Mouse (Mus musculus) limb, embryonic 14.5 days (tissue): ENCODE data around the gene Als2. TPM values are rescaled to one million over a fixed set of nuclear protein-coding genes. Genes with fewer than 3 reads are reported as not detected.
A peak's percentile ranks its signal among the peaks of the same experiment; 100 is the strongest.

Source experiments
- ATAC-seq: fragments of 200-750 bp; cut with Nextera tagmentation; 2 replicates; pipeline ENCODE4 v1.8.0; 2017; ENCODE audit warnings: low read depth, moderate number of reproducible peaks, moderate TSS enrichment; ENCODE audit not compliant: low FRiP score
- DNase-seq: peaks from one replicate; pipeline ENCODE4 v3.0.0-alpha.2; 2015; ENCODE audit warnings: low spot score
- H3K27ac ChIP-seq: fragments of 300-500 bp; sonication (generic); replicated peaks from 2 replicates; pipeline ENCODE4 v1.5.1; 2014; ENCODE audit warnings: low read depth, mild to moderate bottlenecking, low read length, moderate library complexity, mixed read lengths
- H3K27me3 ChIP-seq: fragments of 300-500 bp; sonication (generic); 2 replicates; pipeline ENCODE4 v1.6.1; 2014; ENCODE audit warnings: low read length, mixed read lengths; ENCODE audit not compliant: control insufficient read depth, insufficient read depth
- H3K36me3 ChIP-seq: fragments of 300-500 bp; sonication (generic); 2 replicates; pipeline ENCODE4 v1.6.1; 2014; ENCODE audit warnings: mild to moderate bottlenecking, low read length, moderate library complexity, mixed read lengths; ENCODE audit not compliant: control insufficient read depth, insufficient read depth
- H3K4me1 ChIP-seq: fragments of 300-500 bp; sonication (generic); 2 replicates; pipeline ENCODE4 v1.6.1; 2014; ENCODE audit warnings: antibody characterized with exemption, low read length, mixed read lengths; ENCODE audit not compliant: control insufficient read depth, insufficient read depth
- H3K4me2 ChIP-seq: fragments of 300-500 bp; sonication (generic); replicated peaks from 2 replicates; pipeline ENCODE4 v1.6.1; 2014; ENCODE audit warnings: low read depth, mild to moderate bottlenecking, low read length, moderate library complexity; ENCODE audit not compliant: severe bottlenecking
- H3K4me3 ChIP-seq: fragments of 300-500 bp; sonication (generic); replicated peaks from 2 replicates; pipeline ENCODE4 v1.5.1; 2014; ENCODE audit warnings: low read length
- H3K9ac ChIP-seq: fragments of 300-500 bp; sonication (generic); 2 replicates; pipeline ENCODE4 v1.6.1; 2014; ENCODE audit warnings: mild to moderate bottlenecking, low read depth, low read length, moderate library complexity; ENCODE audit not compliant: severe bottlenecking
- H3K9me3 ChIP-seq: fragments of 300-500 bp; sonication (generic); 2 replicates; pipeline ENCODE4 v1.6.1; 2016; ENCODE audit warnings: low read length; ENCODE audit not compliant: control insufficient read depth
- POLR2A ChIP-seq: fragments of 200-500 bp; IDR thresholded peaks from 2 replicates; pipeline ENCODE4 v1.8.0; 2012; ENCODE audit warnings: inconsistent platforms, mild to moderate bottlenecking, moderate library complexity, borderline replicate concordance; ENCODE audit not compliant: insufficient read depth, insufficient read length; ENCODE audit errors: extremely low read depth
- WGBS: fragments of 180-500 bp; shearing (Covaris S2); extraction: QIAGEN DNeasy Blood & Tissue Kit; methylation state at CpG from one replicate; pipeline ENCODE4 v1.1.7; 2014; 5-methylcytosine and 5-hydroxymethylcytosine counted together
- polyA plus RNA-seq, 2 experiments: library from polyadenylated mRNA; depleted of rRNA in 1 of 2; stranded (reverse) in 1 of 2; unstranded in 1 of 2; fragments of >200 nt; fragmentation: Nextera tagmentation in 1 of 2; extraction: Ambion mirVana in 1 of 2; gene quantifications; 2 replicates each; pipeline versions ENCODE4 v1.2.1 to v1.2.3; 2012 to 2014

Als2 gene
- polyA plus RNA-seq, 2 experiments: 8.1 TPM

DNA sequence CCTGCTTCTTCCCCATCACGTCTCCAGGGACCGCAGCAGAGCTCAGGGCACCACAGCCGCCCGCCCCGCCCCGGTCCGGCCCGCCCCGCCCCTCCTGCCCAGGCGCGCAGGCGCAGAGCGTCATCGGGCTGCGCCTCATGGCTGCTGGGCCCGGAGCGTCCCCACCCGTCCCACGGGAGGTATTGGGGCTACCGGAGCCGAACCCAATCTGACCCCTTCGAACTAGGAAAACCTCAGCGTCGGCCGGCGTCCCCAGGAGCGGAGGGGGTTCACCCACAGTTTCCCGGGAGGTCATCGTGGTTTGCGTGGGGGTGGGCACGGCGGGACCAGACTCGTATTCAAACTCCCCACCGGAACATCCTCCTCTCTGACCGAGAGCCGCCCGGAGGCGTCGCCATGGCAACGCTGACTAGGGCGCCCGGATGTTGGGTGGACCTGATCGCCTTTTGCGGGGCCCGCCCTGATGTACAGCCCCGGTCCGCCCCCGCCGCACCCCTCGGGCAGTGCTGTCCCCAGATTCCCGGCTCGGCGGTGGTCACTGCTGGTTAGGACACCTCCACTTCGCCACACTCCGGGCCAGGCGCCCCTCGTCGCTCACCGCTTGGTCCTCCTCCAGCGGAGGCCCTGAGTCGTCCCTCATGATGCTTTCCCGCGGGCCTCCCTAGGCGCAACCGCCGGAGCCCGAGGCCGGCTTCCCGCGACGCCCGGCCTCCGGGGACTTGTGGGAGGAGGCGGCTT lies 117.1 kb downstream of the Als2 start, which contains the start of gene Tmem237:
Gene Tmem237, minus strand, starts transcription at position 689 of the 738 bp plus-strand sequence.
- 1% methylated on average over 64 of the region's 74 CpGs for WGBS
- DNase-seq (peak; percentile 95), ATAC-seq (peak; percentile 99)
- Histone ChIP-seq H3K9ac (peak within 1 kb of the TSS; percentile 88), H3K27ac (peak within 1 kb of the TSS; percentile 72), H3K4me2 (peak within 1 kb of the TSS; percentile 88), H3K36me3 (peaks cover 3% of the 10 kb centered on the region; the same call in 1 of the 2 replicates), H3K27me3 (no peaks in the 10 kb centered on the region), H3K9me3 (no peaks in the 10 kb centered on the region), H3K4me1 (no peaks in the 10 kb centered on the region), H3K4me3 (peak within 1 kb of the TSS; percentile 71)
- no peak for TF ChIP-seq POLR2A

Other genes with a start within 250 kb of the Als2 start
- not detected in 2 replicates for gene C2cd6, start 142.3 kb downstream of the Als2 start, polyA plus RNA-seq (2012; rRNA removed)
- not detected in 2 replicates for gene C2cd6, start 142.3 kb downstream of the Als2 start, polyA plus RNA-seq (2014; fragmentation: Nextera tagmentation; extraction: Ambion mirVana)
- gene Tmem237, start 116.8 kb downstream of the Als2 start, polyA plus RNA-seq (2012; rRNA removed): 24.4 and 26.0 TPM in 2 replicates
- 33.3 and 36.8 TPM in 2 replicates for gene Tmem237, start 116.8 kb downstream of the Als2 start, polyA plus RNA-seq (2014; fragmentation: Nextera tagmentation; extraction: Ambion mirVana)
- 1.00 and 1.0 TPM in 2 replicates for gene Mpp4, start 73.8 kb downstream of the Als2 start, polyA plus RNA-seq (2012; rRNA removed)
- 0.32 and 0.40 TPM in 2 replicates for gene Mpp4, start 73.8 kb downstream of the Als2 start, polyA plus RNA-seq (2014; fragmentation: Nextera tagmentation; extraction: Ambion mirVana)
- gene Cdk15, start 19.7 kb upstream of the Als2 start, polyA plus RNA-seq (2012; rRNA removed): 0.29 and 0.48 TPM in 2 replicates
- gene Cdk15, start 19.7 kb upstream of the Als2 start, polyA plus RNA-seq (2014; fragmentation: Nextera tagmentation; extraction: Ambion mirVana): 0.34 and 0.54 TPM in 2 replicates
- gene Fzd7, start 245.2 kb upstream of the Als2 start, polyA plus RNA-seq (2012; rRNA removed): 27.5 and 38.0 TPM in 2 replicates
- gene Fzd7, start 245.2 kb upstream of the Als2 start, polyA plus RNA-seq (2014; fragmentation: Nextera tagmentation; extraction: Ambion mirVana): 14.8 and 14.9 TPM in 2 replicates